Mouse (Mus musculus) midbrain, embryonic 14.5 days (tissue): ENCODE data around the gene Prkcg. TPM values are rescaled to one million over a fixed set of nuclear protein-coding genes. Genes with fewer than 3 reads are reported as not detected.

Source experiments
- ATAC-seq: fragments of 200-750 bp; cut with Nextera tagmentation; 2 replicates; pipeline ENCODE4 v1.8.0; 2017; ENCODE audit warnings: moderate number of reproducible peaks, moderate library complexity; ENCODE audit not compliant: low FRiP score, low TSS enrichment
- DNase-seq: peaks from one replicate; pipeline ENCODE4 v3.0.0-alpha.2; 2015
- H3K27ac ChIP-seq: fragments of 300-500 bp; sonication (generic); replicated peaks from 2 replicates; pipeline ENCODE4 v1.5.1; 2014; ENCODE audit warnings: mild to moderate bottlenecking, low read depth, low read length, moderate library complexity
- H3K27me3 ChIP-seq: fragments of 300-500 bp; sonication (generic); 2 replicates; pipeline ENCODE4 v1.6.1; 2014; ENCODE audit warnings: low read length, control low read depth, mixed read lengths; ENCODE audit not compliant: control insufficient read depth, insufficient read depth
- H3K36me3 ChIP-seq: fragments of 300-500 bp; sonication (generic); 2 replicates; pipeline ENCODE4 v1.6.1; 2014; ENCODE audit warnings: low read length, control low read depth; ENCODE audit not compliant: control insufficient read depth, insufficient read depth
- H3K4me1 ChIP-seq: fragments of 300-500 bp; sonication (generic); 2 replicates; pipeline ENCODE4 v1.6.1; 2014; ENCODE audit warnings: mild to moderate bottlenecking, antibody characterized with exemption, low read length, control low read depth; ENCODE audit not compliant: control insufficient read depth, insufficient read depth
- H3K4me2 ChIP-seq: fragments of 300-500 bp; sonication (generic); 2 replicates; pipeline ENCODE4 v1.6.1; 2014; ENCODE audit warnings: mild to moderate bottlenecking, low read length, moderate library complexity
- H3K4me3 ChIP-seq: fragments of 300-500 bp; sonication (generic); replicated peaks from 2 replicates; pipeline ENCODE4 v1.5.1; 2014; ENCODE audit warnings: low read depth, low read length
- H3K9ac ChIP-seq: fragments of 300-500 bp; sonication (generic); replicated peaks from 2 replicates; pipeline ENCODE4 v1.6.1; 2014; ENCODE audit warnings: mild to moderate bottlenecking, low read length, moderate library complexity
- H3K9me3 ChIP-seq: fragments of 300-500 bp; sonication (generic); 2 replicates; pipeline ENCODE4 v1.6.1; 2016; ENCODE audit warnings: low read length, control low read depth, mixed read lengths; ENCODE audit not compliant: control insufficient read depth
- WGBS: fragments of 180-500 bp; shearing (Covaris S2); extraction: QIAGEN DNeasy Blood & Tissue Kit; methylation state at CpG from one replicate; pipeline ENCODE4 v1.1.7; 2014; 5-methylcytosine and 5-hydroxymethylcytosine counted together
- polyA plus RNA-seq: library from polyadenylated mRNA; unstranded; fragments of >200 nt; fragmentation: Nextera tagmentation; extraction: Ambion mirVana; gene quantifications from 2 replicates; pipeline ENCODE4 v1.2.1, GENCODE M21; 2014

The Prkcg gene
- polyA plus RNA-seq, 1 experiment from 2014 or later, result 1.3 TPM

DNA sequence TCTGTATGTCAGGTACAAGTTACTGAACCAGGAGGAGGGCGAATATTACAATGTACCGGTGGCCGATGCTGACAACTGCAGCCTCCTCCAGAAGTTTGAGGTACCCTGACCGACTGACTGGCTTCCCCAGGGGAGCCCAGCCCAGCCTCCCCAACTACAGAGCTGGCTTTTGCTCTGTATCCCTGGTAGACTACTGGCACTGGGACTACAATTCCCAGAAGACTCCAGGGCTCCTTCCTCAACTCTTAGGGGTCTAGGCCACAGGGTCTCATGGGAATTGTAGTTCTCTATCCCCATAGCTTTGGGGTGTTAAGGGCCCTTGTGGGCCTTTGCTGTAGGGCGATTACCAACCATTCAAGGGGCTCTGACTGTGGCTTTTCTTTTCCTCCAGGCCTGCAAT lies 25.1 kb downstream of the Prkcg start:
- no peak overlapping the region for H3K4me2 ChIP-seq
- no peak overlapping the region for H3K9ac ChIP-seq
- WGBS, result 69% methylated on average over 5 of the region's 5 CpGs
- no peaks in the 10 kb centered on the region for H3K36me3 ChIP-seq
- H3K27ac ChIP-seq, result no peak overlapping the region
- no peak overlapping the region for H3K4me3 ChIP-seq
- no peaks in the 10 kb centered on the region for H3K4me1 ChIP-seq
- no peaks in the 10 kb centered on the region for H3K27me3 ChIP-seq
- DNase-seq, result peak; percentile 74
- 0 out of 2 replicates have a peak, but pooled peaks cover 3% of the 10 kb centered on the region for H3K9me3 ChIP-seq
- no peak for ATAC-seq

DNA sequence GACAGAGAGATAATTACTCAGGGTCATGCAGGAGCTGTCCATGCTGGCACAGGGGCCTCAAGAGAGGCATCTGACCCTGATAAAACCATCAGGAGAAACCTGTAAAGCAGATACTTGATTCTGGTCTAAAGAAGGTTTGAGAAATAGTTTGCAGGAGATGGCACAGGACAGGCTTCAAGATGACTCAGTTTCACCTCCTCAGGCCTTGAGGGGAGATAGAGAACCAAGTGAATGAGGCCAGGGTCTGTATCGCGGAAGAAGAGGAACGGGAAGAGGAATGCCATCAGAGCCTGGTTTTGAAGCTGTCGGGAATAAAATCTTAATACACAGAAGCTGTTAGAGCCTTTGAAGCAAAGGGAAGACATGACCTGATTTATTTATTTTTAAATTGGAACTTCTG lies 28.7 kb downstream of the Prkcg start:
- Histone ChIP-seq H3K9ac (no peak overlapping the region), H3K9me3 (no peaks in the 10 kb centered on the region), H3K4me2 (no peak overlapping the region), H3K27ac (no peak overlapping the region), H3K4me1 (no peaks in the 10 kb centered on the region), H3K27me3 (no peaks in the 10 kb centered on the region), H3K4me3 (no peak overlapping the region), H3K36me3 (no peaks in the 10 kb centered on the region)
- ATAC-seq (no peak), DNase-seq (no peak)
- WGBS, result 46% methylated on average over 4 of the region's 4 CpGs

DNA sequence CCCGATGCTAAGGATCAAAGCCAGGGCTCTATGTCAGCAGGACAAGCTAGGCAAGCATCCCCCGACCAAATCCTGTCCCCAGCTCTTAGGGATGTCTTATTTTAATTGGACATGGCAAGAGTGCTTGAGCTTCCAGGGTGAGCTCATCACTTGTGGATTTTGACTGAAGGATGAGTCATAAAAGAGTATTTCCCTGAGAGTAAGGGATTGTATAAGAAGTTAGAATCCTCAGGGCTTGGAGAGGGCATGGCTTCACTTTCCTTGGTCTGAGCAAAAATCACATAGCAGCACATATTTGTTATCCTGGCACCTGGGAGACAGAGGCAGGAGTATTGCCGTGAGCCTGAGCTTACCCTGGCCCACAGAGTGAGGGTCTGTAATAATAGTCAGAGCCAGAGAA lies 31.9 kb downstream of the Prkcg start:
- no peak for DNase-seq
- Histone ChIP-seq H3K4me3 (no peak overlapping the region), H3K9ac (no peak overlapping the region), H3K9me3 (no peaks in the 10 kb centered on the region), H3K36me3 (no peaks in the 10 kb centered on the region), H3K4me2 (no peak overlapping the region), H3K4me1 (no peaks in the 10 kb centered on the region), H3K27ac (no peak overlapping the region), H3K27me3 (no peaks in the 10 kb centered on the region)
- 59% methylated on average over 3 of the region's 3 CpGs for WGBS
- ATAC-seq, result no peak

DNA sequence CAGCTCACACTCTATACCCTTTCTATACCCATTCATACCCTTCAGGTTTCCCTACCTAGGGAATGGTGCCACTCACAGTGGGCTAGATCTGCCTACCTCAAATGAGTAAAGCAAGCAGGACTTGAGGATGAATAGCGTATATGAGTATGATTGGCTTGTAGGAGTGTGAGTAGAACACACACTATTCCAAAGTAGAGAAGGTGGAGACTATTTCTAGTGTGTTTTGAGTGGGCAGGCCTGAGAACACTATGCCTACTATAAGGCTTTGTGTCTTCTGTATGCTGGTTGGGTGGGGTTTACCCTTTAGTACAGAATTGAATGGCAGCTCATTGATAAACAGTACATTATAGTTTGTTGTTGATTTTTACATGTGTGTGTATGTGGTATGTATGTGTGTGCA lies 34.8 kb downstream of the Prkcg start:
- Histone ChIP-seq H3K27me3 (no peaks in the 10 kb centered on the region), H3K4me3 (no peak overlapping the region), H3K4me2 (no peak overlapping the region), H3K9ac (no peak overlapping the region), H3K4me1 (no peaks in the 10 kb centered on the region), H3K27ac (no peak overlapping the region), H3K36me3 (no peaks in the 10 kb centered on the region), H3K9me3 (no peaks in the 10 kb centered on the region)
- ATAC-seq (no peak), DNase-seq (no peak)
- 98% methylated on average over 1 of the region's 1 CpGs for WGBS

DNA sequence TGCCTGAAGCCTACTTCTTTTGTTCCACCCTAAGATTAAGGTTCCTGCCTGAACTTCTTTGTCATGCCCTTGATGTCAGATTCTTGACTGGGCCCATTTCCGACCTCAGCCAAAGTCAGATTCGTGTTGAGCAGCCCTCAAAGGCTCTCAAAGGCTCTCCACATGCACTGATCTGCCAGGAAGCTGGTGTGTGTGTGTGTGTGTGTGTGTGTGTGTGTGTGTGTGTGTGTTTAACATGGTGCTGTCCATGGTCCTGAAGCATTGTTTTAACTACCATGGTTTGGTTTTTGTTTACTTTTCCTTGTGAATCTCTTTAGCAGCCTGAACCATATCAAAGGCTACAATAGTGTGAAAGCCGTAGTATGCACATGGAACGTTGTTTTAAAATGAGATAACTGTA lies 39.0 kb downstream of the Prkcg start:
- Histone ChIP-seq H3K4me3 (no peak overlapping the region), H3K36me3 (no peaks in the 10 kb centered on the region), H3K9ac (no peak overlapping the region), H3K9me3 (no peaks in the 10 kb centered on the region), H3K4me1 (no peaks in the 10 kb centered on the region; the same call in 1 of the 2 replicates), H3K4me2 (no peak overlapping the region), H3K27me3 (no peaks in the 10 kb centered on the region; the same call in none of the 2 replicates), H3K27ac (no peak overlapping the region)
- 83% methylated on average over 4 of the region's 4 CpGs for WGBS
- DNase-seq (no peak), ATAC-seq (no peak)

DNA sequence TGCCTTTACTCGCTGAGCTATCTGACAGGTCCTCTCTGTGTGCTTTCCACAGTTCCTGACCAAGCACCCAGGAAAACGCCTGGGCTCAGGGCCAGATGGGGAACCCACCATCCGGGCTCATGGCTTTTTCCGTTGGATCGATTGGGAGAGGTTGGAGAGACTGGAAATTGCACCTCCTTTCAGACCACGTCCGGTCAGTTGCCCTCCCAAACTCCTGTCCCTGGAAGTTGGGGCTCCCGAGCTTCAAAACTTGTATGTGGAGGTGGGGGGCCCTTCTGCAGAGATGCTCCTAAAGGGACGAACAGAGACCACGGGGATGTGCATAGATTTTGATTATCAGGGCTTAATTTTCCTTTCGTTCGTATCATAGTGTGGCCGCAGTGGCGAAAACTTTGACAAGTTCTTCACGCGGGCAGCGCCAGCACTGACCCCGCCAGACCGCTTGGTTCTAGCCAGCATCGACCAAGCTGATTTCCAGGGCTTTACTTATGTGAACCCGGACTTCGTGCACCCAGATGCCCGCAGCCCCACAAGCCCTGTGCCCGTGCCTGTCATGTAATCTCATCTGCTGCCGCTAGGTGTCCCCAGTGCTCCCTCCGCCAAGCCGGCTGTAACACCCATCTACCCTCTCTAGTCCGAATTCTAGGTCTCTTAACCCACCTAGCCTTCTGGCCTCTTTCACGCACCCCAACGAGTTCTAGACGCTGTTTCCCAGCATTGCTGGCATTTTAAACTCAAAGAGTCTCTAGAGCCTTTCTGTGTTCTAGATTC lies 41.0 kb downstream of the Prkcg start:
- peak overlapping the region; percentile 34 for H3K4me2 ChIP-seq

DNA sequence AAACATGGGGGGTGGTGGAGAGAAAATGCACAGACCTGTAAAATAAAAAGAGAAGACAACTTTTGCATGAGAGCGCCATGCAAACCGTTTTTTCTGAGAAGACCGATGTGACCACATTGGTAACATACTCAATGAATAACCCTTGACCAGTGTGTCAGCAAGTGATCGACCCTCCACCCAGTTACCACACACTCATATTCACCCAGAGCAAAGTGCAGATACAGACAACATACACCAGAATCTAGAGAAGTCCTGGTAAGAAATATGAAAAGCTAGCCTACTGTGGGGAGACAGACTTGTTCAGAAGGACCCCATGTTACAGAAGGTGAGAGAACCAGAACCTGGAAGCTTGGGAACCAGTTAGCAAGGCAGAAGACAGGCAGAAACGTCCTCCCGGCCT lies 42.2 kb downstream of the Prkcg start:
- no peaks in the 10 kb centered on the region for H3K9me3 ChIP-seq
- H3K4me1 ChIP-seq, result peaks cover 8% of the 10 kb centered on the region
- no peaks in the 10 kb centered on the region; the same call in none of the 2 replicates for H3K27me3 ChIP-seq
- peak overlapping the region; percentile 69 for H3K4me2 ChIP-seq
- H3K9ac ChIP-seq, result no peak overlapping the region
- H3K27ac ChIP-seq, result no peak overlapping the region; the same call in 1 of the 2 replicates
- DNase-seq (no peak), ATAC-seq (no peak)
- no peaks in the 10 kb centered on the region for H3K36me3 ChIP-seq
- peak overlapping the region; percentile 62 for H3K4me3 ChIP-seq
- WGBS, result 48% methylated on average over 6 of the region's 6 CpGs

More for the DNA sequence above, 41.0 kb downstream of the Prkcg start:
- no peak overlapping the region for H3K27ac ChIP-seq
- no peak overlapping the region for H3K4me3 ChIP-seq
- no peaks in the 10 kb centered on the region for H3K36me3 ChIP-seq
- H3K4me1 ChIP-seq, result peaks cover 8% of the 10 kb centered on the region
- H3K9ac ChIP-seq, result no peak overlapping the region
- ATAC-seq (no peak), DNase-seq (peak; percentile 86)
- H3K27me3 ChIP-seq, result no peaks in the 10 kb centered on the region; the same call in none of the 2 replicates
- H3K9me3 ChIP-seq, result no peaks in the 10 kb centered on the region
- 22% methylated on average over 31 of the region's 31 CpGs for WGBS

DNA sequence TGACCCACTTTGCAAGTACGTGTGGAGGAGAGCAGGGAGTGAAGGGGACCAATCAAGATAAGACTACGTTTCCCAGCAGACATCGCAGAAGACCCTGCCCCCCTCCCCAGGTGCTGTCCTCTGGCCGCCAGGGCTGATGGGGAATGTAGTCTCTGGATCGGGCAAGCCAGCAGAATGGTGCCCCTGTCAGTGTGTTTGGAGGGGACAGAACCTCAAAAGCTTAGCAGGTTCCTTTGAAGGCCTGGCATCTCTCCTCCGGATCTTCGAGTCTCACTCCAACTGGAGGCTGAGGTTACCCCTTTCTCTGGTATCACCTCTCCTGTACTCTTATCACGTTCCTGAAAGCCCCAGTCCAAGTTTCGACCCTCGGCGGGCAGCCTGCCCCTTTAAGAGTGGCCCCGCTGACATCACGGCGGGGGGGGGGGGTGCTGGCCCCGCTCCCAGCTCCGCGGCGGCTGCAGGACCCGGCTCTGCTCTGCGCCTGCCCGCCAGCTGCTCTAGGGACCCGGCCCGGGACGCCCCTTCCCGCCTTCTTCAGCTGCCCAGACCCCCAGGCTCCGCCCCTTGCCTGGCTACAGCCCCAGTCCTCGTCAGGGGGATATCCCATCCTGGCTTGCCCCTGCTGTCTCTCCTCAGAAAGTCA lies 42.7 kb downstream of the Prkcg start:
- no peaks in the 10 kb centered on the region for H3K36me3 ChIP-seq
- peaks cover 8% of the 10 kb centered on the region for H3K4me1 ChIP-seq
- H3K4me2 ChIP-seq, result peak overlapping the region; percentile 69
- H3K27me3 ChIP-seq, result no peaks in the 10 kb centered on the region; the same call in none of the 2 replicates
- H3K27ac ChIP-seq, result peak overlapping the region; percentile 87
- peak overlapping the region; percentile 52; the same call in 1 of the 2 replicates for H3K9ac ChIP-seq
- ATAC-seq, result peak; percentile 92
- peak; percentile 92 for DNase-seq
- WGBS, result 0% methylated on average over 27 of the region's 27 CpGs
- peak overlapping the region; percentile 62 for H3K4me3 ChIP-seq
- H3K9me3 ChIP-seq, result no peaks in the 10 kb centered on the region
